Mouse (Mus musculus) c-Kit-positive CD71-negative TER-119-negative erythroid progenitor cells, embryonic 14.5 days (primary cell): ENCODE measurements around the gene Acoxl.

Source experiments
- DNase-seq: peaks from one replicate; pipeline ENCODE4 v3.0.0-alpha.2; 2013; ENCODE audit warnings: low read depth

Gene Acoxl

GRCm38 (mm10) chr2:128143992-128144391 lies 305.3 kb downstream of the Acoxl start:
- no peak for DNase-seq

- no peak for DNase-seq
These were observed 306.8 kb downstream of the Acoxl start for GRCm38 (mm10) chr2:128145433-128145832.

- DNase-seq, result no peak
These were observed 310.9 kb downstream of the Acoxl start for GRCm38 (mm10) chr2:128149596-128149995.

- DNase-seq, result no peak
These were observed 313.5 kb downstream of the Acoxl start for GRCm38 (mm10) chr2:128152211-128152610.

- DNase-seq, result no peak
These were observed 314.3 kb downstream of the Acoxl start for GRCm38 (mm10) chr2:128152845-128153550.

GRCm38 (mm10) chr2:128153551-128153910 lies 314.9 kb downstream of the Acoxl start:
- DNase-seq, result no peak

- DNase-seq, result no peak
These were observed 316.9 kb downstream of the Acoxl start for GRCm38 (mm10) chr2:128155412-128156066.

GRCm38 (mm10) chr2:128156067-128156462 lies 317.4 kb downstream of the Acoxl start:
- no peak for DNase-seq

- no peak for DNase-seq
These were observed 318.1 kb downstream of the Acoxl start for GRCm38 (mm10) chr2:128156557-128157412.

GRCm38 (mm10) chr2:128158734-128159410 lies 320.2 kb downstream of the Acoxl start:
- DNase-seq, result no peak

GRCm38 (mm10) chr2:128159619-128160125 lies 321.0 kb downstream of the Acoxl start:
- DNase-seq, result no peak

GRCm38 (mm10) chr2:128163177-128163576 lies 324.5 kb downstream of the Acoxl start:
- no peak for DNase-seq

- DNase-seq, result no peak
These were observed 328.1 kb downstream of the Acoxl start for GRCm38 (mm10) chr2:128166623-128167423.

GRCm38 (mm10) chr2:128167930-128168329 lies 329.3 kb downstream of the Acoxl start:
- DNase-seq, result no peak

- DNase-seq, result no peak
These were observed 330.8 kb downstream of the Acoxl start for GRCm38 (mm10) chr2:128169486-128169885.

- DNase-seq, result no peak
These were observed 331.3 kb downstream of the Acoxl start for GRCm38 (mm10) chr2:128169972-128170371.

- no peak for DNase-seq
These were observed 331.9 kb downstream of the Acoxl start for GRCm38 (mm10) chr2:128170614-128171013.

GRCm38 (mm10) chr2:128172266-128172665 lies 333.6 kb downstream of the Acoxl start:
- DNase-seq, result no peak
